Comparison of ENCODE assay signal across 16 mouse cellular contexts in genomic region chr17:34286501-34286900, GRCm38 (mm10). TPM values are rescaled to one million over a fixed set of nuclear protein-coding genes. Genes with fewer than 3 reads are reported as not detected.
"Had no signal": no experiment of that assay in that cellular context is flagged by ENCODE, and none has a peak within 500 bp of the region (broad histone marks: within the 10 kb centered on the region; RNA-seq: fewer than 3 reads in every experiment).

No protein-coding gene starts in this region.

- DNase-seq: right cerebral cortex, postnatal 4 days; thymus, adult 18-20 months had no signal

- H3K36me3 ChIP-seq: intestine, embryonic 15.5 days; limb, embryonic 10.5 days; lung, embryonic 15.5 days; midbrain, embryonic 13.5 days; neural tube, embryonic 13.5 days had no signal

- H3K4me3 ChIP-seq: intestine, embryonic 15.5 days; left cerebral cortex, adult 2 months; limb, embryonic 10.5 days; lung, embryonic 15.5 days; midbrain, embryonic 13.5 days; neural tube, embryonic 13.5 days had no signal

- ATAC-seq: intestine, embryonic 15.5 days; midbrain, embryonic 13.5 days had no signal

- H3K27ac ChIP-seq: intestine, embryonic 15.5 days; left cerebral cortex, adult 2 months; limb, embryonic 10.5 days; lung, embryonic 15.5 days; midbrain, embryonic 13.5 days; neural tube, embryonic 13.5 days had no signal

- H3K4me1 ChIP-seq: intestine, embryonic 15.5 days; limb, embryonic 10.5 days; lung, embryonic 15.5 days; midbrain, embryonic 13.5 days; neural tube, embryonic 13.5 days had no signal

- H3K27me3 ChIP-seq: intestine, embryonic 15.5 days; lung, embryonic 15.5 days; midbrain, embryonic 13.5 days; neural tube, embryonic 13.5 days had no signal

RNA-seq across cellular contexts. Expression of gene H2-Aa, which starts 1.1 kb away (rescaled TPM):
- polyA plus RNA-seq: limb, embryonic 10.5 days; liver, embryonic 11.5 days had no signal

RNA-seq across cellular contexts. Expression of gene H2-Eb2, which starts 39.0 kb away (rescaled TPM):
- total RNA-seq: layer of hippocampus, adult 8-10 months; layer of hippocampus, postnatal 14 days; left cerebral cortex, adult 2 months; left cerebral cortex, postnatal 14 days had no signal
- polyA plus RNA-seq: intestine, embryonic 15.5 days; limb, embryonic 10.5 days; limb, embryonic 14.5 days; liver, embryonic 11.5 days; liver, embryonic 16.5 days; midbrain, embryonic 13.5 days; stomach, embryonic 14.5 days had no signal

RNA-seq across cellular contexts. Expression of gene H2-Ob, which starts 47.8 kb away (rescaled TPM):
- polyA plus RNA-seq: kidney, embryonic 14.5 days; limb, embryonic 10.5 days; liver, embryonic 11.5 days; midbrain, embryonic 13.5 days; neural tube, embryonic 13.5 days had no signal
